Mouse (Mus musculus) spleen, adult 12 weeks (tissue): ENCODE data around the gene Cds1.
"Not testable (repeated sequence)": the region's sequence is repeated elsewhere in the genome, so short reads cannot be mapped to it uniquely, and the experiment has no call there.

Source experiments
- DNase-seq: peaks from one replicate; pipeline ENCODE4 v3.0.0; 2022; ENCODE audit warnings: low spot score

Cds1 gene

GRCm38 (mm10) chr5:101828932-101829331, 64.0 kb downstream of the Cds1 start:
- DNase-seq, result no peak

- no peak for DNase-seq
Observed at GRCm38 (mm10) chr5:101830180-101830579, 65.2 kb downstream of the Cds1 start.

- DNase-seq, result no peak
Observed at GRCm38 (mm10) chr5:101832042-101832441, 67.1 kb downstream of the Cds1 start.

- no peak for DNase-seq
Observed at GRCm38 (mm10) chr5:101832991-101833390, 68.1 kb downstream of the Cds1 start.

GRCm38 (mm10) chr5:101833875-101834274, 68.9 kb downstream of the Cds1 start:
- DNase-seq, result no peak

GRCm38 (mm10) chr5:101836221-101836620, 71.3 kb downstream of the Cds1 start:
- no peak for DNase-seq

GRCm38 (mm10) chr5:101837605-101838004, 72.7 kb downstream of the Cds1 start:
- not testable (repeated sequence) for DNase-seq

GRCm38 (mm10) chr5:101840476-101840875, 75.5 kb downstream of the Cds1 start:
- DNase-seq, result no peak

- DNase-seq, result no peak
Observed at GRCm38 (mm10) chr5:101845011-101845410, 80.1 kb downstream of the Cds1 start.

- no peak for DNase-seq
Observed at GRCm38 (mm10) chr5:101845930-101846329, 81.0 kb downstream of the Cds1 start.

- DNase-seq, result no peak
Observed at GRCm38 (mm10) chr5:101847323-101847722, 82.4 kb downstream of the Cds1 start.

- no peak for DNase-seq
Observed at GRCm38 (mm10) chr5:101847762-101848161, 82.8 kb downstream of the Cds1 start.

GRCm38 (mm10) chr5:101851133-101851532, 86.2 kb downstream of the Cds1 start:
- no peak for DNase-seq

- no peak for DNase-seq
Observed at GRCm38 (mm10) chr5:101852116-101852680, 87.3 kb downstream of the Cds1 start.

- DNase-seq, result no peak
Observed at GRCm38 (mm10) chr5:101854100-101854499, 89.2 kb downstream of the Cds1 start.

GRCm38 (mm10) chr5:101854667-101855066, 89.7 kb downstream of the Cds1 start:
- DNase-seq, result no peak

GRCm38 (mm10) chr5:101855475-101855874, 90.5 kb downstream of the Cds1 start:
- DNase-seq, result no peak

GRCm38 (mm10) chr5:101858891-101859436, 94.0 kb downstream of the Cds1 start:
- DNase-seq, result no peak

GRCm38 (mm10) chr5:101861786-101862571, 97.0 kb downstream of the Cds1 start:
- DNase-seq, result no peak

GRCm38 (mm10) chr5:101862651-101863050, 97.7 kb downstream of the Cds1 start:
- no peak for DNase-seq

- no peak for DNase-seq
Observed at GRCm38 (mm10) chr5:101863946-101864345, 99.0 kb downstream of the Cds1 start.

- no peak for DNase-seq
Observed at GRCm38 (mm10) chr5:101866722-101867121, 101.8 kb downstream of the Cds1 start.
